Mouse (Mus musculus): Measurements from ENCODE around the gene Prelp.
A peak's percentile ranks its signal among the peaks of the same experiment; 100 is the strongest.
"Not testable (repeated sequence)": the region's sequence is repeated elsewhere in the genome, so short reads cannot be mapped to it uniquely, and the experiment has no call there.

The Prelp gene

GRCm38 (mm10) chr1:133921304-133921751 lies at the start of gene Prelp:
Prelp (minus strand) TSS chr1:133921414.
- DNase-seq (ENCODE audit: low read depth), result no peak

DNA sequence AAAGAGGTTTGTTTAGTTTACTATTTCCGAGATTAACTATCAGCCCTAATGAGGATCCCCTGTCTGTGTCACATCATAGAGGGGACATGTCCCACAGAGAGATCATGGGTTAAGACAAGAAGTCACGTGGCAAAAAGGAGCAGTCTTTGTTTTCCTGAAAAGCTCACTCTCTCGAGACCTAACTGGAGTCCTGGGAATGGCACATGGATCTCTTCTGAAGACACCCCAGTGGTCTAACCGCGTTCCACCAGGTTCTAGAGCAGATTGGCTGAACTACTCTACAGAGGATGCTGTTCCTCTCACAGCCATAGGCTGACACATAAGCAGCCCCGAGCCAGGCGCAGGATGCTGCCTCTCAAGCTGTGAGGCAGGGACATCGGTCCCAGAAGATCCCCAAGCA lies 48.2 kb upstream of the Prelp start:
- DNase-seq (ENCODE audit: low read depth), result no peak

- DNase-seq (ENCODE audit: low read depth), result no peak
Measured at GRCm38 (mm10) chr1:133968788-133969325, 47.6 kb upstream of the Prelp start.

- DNase-seq (ENCODE audit: low read depth), result no peak
Measured at GRCm38 (mm10) chr1:133967481-133968017, 46.3 kb upstream of the Prelp start.

DNA sequence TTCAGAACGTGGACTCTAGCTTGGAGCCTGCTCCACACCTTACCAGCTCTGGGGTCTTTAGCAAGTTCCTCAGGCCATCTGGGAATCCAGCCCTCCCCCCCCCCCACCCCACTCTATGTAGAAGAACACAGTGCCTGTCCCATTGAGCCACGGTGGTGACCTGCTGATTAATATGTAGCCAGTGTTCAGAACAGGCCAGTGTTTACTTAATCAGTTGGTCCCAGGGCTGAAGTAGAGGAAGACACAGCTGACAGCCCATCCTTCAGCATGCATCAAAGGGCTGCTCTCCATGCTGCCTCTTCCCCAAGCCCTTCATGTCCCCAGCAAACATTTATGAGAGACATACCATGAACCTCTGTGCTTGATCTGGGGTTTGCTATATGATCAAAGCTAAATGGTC lies 44.8 kb upstream of the Prelp start:
- no peak for DNase-seq (ENCODE audit: low read depth)

GRCm38 (mm10) chr1:133965298-133965697 lies 44.1 kb upstream of the Prelp start:
- DNase-seq (ENCODE audit: low read depth), result no peak

DNA sequence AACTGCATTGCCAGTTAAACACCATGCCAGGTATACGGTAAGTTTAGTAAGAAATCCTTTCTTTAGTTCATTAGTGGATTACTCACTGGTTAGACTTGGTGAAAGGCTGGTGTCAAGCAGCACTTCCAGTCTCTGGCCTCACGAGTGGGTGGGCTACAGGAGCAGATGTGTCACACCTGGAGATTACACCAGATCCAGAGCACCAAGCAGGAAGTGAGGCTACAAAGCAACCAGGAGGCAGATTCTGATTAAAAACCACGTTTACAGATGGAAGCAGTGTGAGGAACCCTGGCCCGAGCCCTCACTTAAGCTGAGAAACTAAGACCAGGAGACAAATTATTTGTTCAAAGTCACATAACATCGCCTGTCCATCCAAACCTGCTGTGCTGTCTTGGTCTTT lies 43.5 kb upstream of the Prelp start:
- DNase-seq (ENCODE audit: low read depth), result no peak

- DNase-seq (ENCODE audit: low read depth), result not testable (repeated sequence)
Measured at GRCm38 (mm10) chr1:133963578-133963977, 42.4 kb upstream of the Prelp start.

DNA sequence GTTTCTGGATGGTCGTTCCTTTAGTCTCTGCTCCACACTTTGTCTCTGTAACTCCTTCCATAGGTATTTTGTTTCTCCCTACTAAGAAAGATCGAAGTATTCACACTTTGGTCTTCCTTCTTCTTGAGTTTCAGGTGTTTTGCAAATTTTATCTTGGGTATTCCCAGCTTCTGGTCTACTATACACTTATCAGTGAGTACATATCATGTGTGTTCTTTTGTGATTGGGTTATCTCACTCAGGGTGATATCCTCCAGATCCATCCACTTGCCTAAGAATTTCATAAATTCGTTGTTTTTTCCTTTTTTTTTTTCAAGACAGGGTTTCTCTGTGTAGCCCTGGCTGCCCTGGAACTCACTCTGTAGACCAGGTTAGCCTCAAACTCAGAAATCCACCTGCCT lies 41.9 kb upstream of the Prelp start:
- not testable (repeated sequence) for DNase-seq (ENCODE audit: low read depth)

DNA sequence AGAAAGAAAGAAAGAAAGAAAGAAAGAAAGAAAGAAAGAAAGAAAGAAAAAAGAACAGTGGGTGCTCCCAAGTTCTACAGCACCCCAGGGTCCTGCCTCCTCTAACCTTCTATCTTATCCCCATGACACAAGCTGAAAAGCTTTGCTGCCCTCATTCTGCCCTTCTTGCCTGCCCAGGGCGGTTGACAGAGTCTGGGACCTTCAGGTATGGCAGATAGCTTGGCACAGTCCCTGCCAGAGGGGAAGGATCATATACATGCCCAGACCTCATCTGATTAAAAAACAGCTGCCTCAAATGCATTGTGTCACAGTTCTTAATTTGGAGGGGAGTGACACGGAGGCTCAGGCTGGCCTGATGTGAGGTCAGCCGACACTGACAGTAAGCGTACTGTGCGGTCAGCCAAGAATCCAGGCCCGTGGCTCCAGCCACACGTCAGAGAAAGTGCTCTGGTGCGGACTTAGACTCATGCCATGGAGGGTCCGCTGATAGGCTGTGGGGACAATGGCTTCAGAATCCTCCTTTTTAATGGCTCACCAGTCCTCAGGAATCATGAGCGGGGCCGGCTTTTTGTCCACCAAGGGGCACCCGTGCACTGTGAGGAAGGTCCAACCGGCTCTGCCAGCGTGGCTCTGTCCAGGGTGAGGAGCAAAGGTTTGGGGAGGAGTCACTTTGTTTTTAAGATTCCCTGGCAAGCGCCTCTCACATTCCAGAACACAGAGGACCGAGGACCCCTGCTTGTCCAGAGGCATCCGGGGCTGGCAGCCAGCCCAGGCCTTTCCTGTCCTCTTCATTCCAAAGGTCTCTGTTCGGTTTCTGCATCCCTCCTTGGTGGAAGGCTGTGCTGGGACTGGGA lies 40.3 kb upstream of the Prelp start:
- no peak for DNase-seq (ENCODE audit: low read depth)

- no peak for DNase-seq (ENCODE audit: low read depth)
Measured at GRCm38 (mm10) chr1:133959521-133959920, 38.3 kb upstream of the Prelp start.

GRCm38 (mm10) chr1:133954009-133954408 lies 32.8 kb upstream of the Prelp start:
- no peak for DNase-seq (ENCODE audit: low read depth)

GRCm38 (mm10) chr1:133953261-133953742 lies 32.1 kb upstream of the Prelp start:
- DNase-seq (ENCODE audit: low read depth), result no peak

DNA sequence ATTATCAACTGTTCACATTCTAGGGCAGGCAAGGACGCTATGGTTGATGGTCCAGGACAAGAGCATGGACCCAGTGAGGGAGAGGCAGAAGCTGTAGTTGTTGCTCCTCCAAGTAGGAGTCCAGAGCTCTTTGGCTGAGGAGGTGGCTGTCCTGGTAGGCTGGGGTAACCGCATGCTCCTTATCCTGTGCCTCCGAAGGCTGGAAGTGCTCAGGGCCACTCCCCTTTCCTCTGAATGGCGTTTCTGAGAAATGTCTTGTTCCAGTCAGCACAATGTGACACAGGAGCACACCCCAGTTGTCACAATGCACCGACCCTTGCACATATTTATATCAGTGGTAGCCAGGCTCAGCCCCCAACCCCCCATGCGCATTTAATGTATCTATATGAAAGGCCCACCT lies 30.4 kb upstream of the Prelp start:
- no peak for DNase-seq (ENCODE audit: low read depth)

GRCm38 (mm10) chr1:133950061-133950782 lies 29.0 kb upstream of the Prelp start:
- peak; percentile 22 for DNase-seq (ENCODE audit: low read depth)

DNA sequence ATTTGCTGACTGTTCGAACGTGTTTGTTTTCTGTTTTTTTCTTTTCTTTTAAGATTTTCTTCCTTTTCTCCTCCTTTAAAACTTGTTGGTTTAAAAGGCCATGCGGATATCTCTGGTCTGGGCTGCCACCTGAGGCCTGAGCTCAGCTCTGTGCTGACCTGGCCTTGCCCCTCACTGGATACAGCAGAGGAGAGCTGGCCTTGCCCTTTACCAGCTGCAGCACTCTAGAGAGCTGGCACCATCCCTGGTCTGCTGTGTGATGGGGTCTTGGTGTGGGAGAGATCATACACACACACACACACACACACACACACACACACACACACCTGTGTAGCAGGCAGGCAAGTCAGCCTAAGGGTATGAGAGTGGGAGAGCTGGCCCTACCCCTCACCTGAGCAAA lies 23.9 kb upstream of the Prelp start:
- DNase-seq (ENCODE audit: low read depth), result no peak

DNA sequence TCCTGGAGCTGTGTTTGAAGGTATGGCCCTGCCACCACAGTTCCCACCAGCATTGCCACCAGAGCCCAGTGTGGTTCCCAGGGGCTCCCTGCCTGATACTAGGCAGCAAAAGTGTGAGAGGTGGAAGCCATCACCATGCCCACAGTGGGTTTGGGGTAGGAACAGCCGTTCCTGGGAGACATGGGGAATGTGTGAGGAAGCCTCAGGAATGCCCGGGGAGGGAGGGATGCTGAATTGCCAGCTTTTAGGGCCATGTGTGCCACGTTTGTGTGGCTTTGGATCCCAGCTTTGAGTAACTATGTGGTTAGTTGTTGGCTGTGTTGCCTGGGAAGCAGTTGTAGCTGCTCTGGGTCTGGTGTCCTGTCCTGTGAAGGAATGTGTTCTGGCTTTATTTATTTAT lies 20.7 kb upstream of the Prelp start:
- DNase-seq (ENCODE audit: low read depth), result no peak

GRCm38 (mm10) chr1:133941158-133941860 lies 20.1 kb upstream of the Prelp start:
- no peak for DNase-seq (ENCODE audit: low read depth)

DNA sequence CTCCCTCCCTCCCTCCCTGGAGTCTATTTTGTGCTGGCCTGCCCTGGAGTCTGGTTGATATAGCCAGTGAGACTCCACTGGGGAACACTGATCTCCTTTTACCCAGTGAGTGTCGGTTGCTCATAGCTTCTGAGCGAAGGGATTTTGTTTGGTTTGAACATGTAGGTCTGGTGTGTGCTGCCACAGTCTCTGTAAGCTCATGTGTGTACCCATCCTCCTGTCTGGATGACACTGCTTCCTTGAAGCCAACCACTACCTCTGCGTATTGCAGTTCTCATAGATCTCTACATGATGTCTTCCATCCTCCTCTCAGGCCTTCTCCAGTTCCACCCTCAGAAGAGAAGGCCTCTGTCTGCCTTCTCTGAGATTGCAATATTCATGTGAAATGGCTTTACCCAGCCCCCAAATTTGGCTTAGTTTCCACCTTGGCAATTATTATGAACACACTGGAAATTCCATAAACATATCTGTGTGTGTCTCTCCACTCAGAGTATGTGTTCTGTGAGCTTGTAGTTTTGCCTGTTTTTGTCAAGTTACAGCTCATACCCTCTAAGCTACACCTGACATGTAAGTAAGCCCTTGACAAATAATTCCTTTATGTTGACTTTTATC lies 19.4 kb upstream of the Prelp start:
- no peak for DNase-seq (ENCODE audit: low read depth)

DNA sequence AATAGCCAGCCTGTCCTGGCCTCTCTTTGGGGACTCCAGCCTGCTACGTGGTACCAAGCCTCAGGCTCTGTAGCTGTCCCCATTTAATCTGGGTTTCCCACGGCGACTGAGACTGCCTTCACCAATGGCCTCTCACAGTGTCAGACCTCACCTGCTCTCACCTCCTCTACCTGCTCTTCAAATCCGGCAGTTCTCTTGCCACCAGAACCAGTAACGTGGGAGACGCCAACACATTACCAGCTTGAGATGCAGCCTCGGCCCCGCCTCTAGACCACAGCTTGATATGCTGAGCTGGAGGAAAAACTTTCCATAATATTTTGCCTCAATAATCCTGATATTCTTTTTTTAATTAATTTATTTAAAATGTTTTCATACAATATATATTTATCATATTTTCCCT lies 18.5 kb upstream of the Prelp start:
- no peak for DNase-seq (ENCODE audit: low read depth)

- DNase-seq (ENCODE audit: low read depth), result no peak
Measured at GRCm38 (mm10) chr1:133936169-133936568, 15.0 kb upstream of the Prelp start.

Data from naive thymus-derived CD4-positive, alpha-beta T cell, adult 2 months (primary cell).